Mouse (Mus musculus): ENCODE data around the gene Isyna1.

Gene Isyna1

DNA sequence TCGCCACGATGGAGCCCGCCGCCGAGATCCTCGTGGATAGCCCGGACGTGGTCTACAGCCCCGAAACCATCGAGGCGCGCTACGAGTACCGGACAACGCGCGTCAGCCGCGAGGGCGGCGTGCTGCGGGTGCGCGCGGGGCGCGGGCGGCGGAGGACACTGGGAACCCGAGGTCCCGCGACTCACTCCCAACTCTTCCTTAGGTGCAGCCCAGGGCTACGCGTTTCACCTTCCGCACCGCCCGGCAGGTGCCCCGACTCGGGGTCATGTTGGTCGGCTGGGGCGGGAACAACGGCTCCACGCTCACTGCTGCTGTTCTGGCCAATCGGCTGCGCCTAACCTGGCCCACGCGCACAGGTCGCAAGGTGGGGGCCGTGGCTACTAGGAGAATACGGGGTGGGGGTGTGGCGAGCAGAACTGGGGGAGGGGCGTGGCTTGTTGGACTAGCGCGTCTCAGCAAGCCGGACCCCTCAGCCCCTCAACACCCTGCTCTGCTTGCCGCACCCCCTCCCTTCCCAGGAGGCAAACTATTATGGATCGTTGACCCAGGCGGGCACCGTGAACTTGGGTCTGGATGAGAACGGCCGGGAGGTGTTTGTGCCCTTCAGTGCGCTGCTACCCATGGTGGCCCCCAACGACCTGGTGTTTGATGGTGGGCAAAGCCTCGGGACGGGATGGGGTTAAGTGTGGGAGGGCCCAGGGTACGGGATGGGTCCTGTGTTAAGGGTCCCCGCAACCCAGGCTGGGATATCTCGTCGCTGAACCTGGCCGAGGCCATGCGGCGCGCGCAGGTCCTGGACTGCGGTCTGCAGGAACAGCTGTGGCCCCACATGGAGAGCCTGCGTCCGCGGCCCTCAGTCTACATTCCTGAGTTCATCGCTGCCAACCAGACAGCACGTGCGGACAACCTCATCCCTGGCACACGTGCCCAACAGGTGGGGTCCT lies 720 bp downstream of the Isyna1 start:
- Histone ChIP-seq H3K36me3 (ENCODE audit: control insufficient read depth, insufficient read depth, low read length, poor library complexity, severe bottlenecking) (no peaks in the 10 kb centered on the region), H3K27me3 (ENCODE audit: control insufficient read depth, insufficient read depth, low read length, poor library complexity, severe bottlenecking) (no peaks in the 10 kb centered on the region)
- DNase-seq (ENCODE audit: low read depth, low spot score): peak; percentile 60

- H3K36me3 ChIP-seq (ENCODE audit: control insufficient read depth, insufficient read depth, low read length, poor library complexity, severe bottlenecking): no peaks in the 10 kb centered on the region
- H3K27me3 ChIP-seq (ENCODE audit: control insufficient read depth, insufficient read depth, low read length, poor library complexity, severe bottlenecking): no peaks in the 10 kb centered on the region
- DNase-seq (ENCODE audit: low read depth, low spot score): no peak
Measured at GRCm38 (mm10) chr8:70595811-70596210, 1.6 kb downstream of the Isyna1 start.

GRCm38 (mm10) chr8:70596216-70596615 lies 2.0 kb downstream of the Isyna1 start:
- no peak for DNase-seq (ENCODE audit: low read depth, low spot score)
- Histone ChIP-seq H3K36me3 (ENCODE audit: control insufficient read depth, insufficient read depth, low read length, poor library complexity, severe bottlenecking) (no peaks in the 10 kb centered on the region), H3K27me3 (ENCODE audit: control insufficient read depth, insufficient read depth, low read length, poor library complexity, severe bottlenecking) (no peaks in the 10 kb centered on the region)

- Histone ChIP-seq H3K36me3 (ENCODE audit: control insufficient read depth, insufficient read depth, low read length, poor library complexity, severe bottlenecking) (no peaks in the 10 kb centered on the region), H3K27me3 (ENCODE audit: control insufficient read depth, insufficient read depth, low read length, poor library complexity, severe bottlenecking) (no peaks in the 10 kb centered on the region)
- peak; percentile 43 for DNase-seq (ENCODE audit: low read depth, low spot score)
Measured at GRCm38 (mm10) chr8:70596775-70597416, 2.7 kb downstream of the Isyna1 start.

- no peak for DNase-seq (ENCODE audit: low read depth, low spot score)
Measured at GRCm38 (mm10) chr8:70597417-70598272, 3.5 kb downstream of the Isyna1 start.

GRCm38 (mm10) chr8:70598283-70598682 lies 4.1 kb downstream of the Isyna1 start:
- no peaks in the 10 kb centered on the region for H3K27me3 ChIP-seq (ENCODE audit: control insufficient read depth, insufficient read depth, low read length, poor library complexity, severe bottlenecking)
- no peak for DNase-seq (ENCODE audit: low read depth, low spot score)
- no peaks in the 10 kb centered on the region for H3K36me3 ChIP-seq (ENCODE audit: control insufficient read depth, insufficient read depth, low read length, poor library complexity, severe bottlenecking)

More at GRCm38 (mm10) chr8:70597417-70598272, 3.5 kb downstream of the Isyna1 start:
- no peaks in the 10 kb centered on the region for H3K27me3 ChIP-seq (ENCODE audit: control insufficient read depth, insufficient read depth, low read length, poor library complexity, severe bottlenecking)
- no peaks in the 10 kb centered on the region for H3K36me3 ChIP-seq (ENCODE audit: control insufficient read depth, insufficient read depth, low read length, poor library complexity, severe bottlenecking)

DNA sequence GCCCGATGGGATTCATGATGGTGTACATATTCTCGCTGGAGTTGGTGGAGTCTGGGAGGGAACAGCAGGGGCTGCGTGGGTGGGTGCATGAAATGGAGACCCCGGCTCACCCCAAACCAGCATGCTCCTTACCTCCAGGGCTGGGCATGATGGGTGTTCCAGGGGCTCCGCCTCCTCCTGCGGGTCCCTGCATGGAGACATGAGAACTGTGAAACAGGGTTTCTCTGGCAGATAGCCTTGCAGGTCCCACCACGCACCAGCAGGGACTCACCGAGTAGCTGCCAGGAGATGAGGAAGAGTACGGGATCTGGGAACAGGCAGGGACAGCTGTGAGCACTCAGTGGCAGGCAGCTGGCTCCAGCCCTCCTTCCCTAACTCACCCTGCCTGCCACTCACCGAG lies 4.5 kb downstream of the Isyna1 start:
- Histone ChIP-seq H3K27me3 (ENCODE audit: control insufficient read depth, insufficient read depth, low read length, poor library complexity, severe bottlenecking) (no peaks in the 10 kb centered on the region), H3K36me3 (ENCODE audit: control insufficient read depth, insufficient read depth, low read length, poor library complexity, severe bottlenecking) (no peaks in the 10 kb centered on the region)
- DNase-seq (ENCODE audit: low read depth, low spot score): no peak

DNA sequence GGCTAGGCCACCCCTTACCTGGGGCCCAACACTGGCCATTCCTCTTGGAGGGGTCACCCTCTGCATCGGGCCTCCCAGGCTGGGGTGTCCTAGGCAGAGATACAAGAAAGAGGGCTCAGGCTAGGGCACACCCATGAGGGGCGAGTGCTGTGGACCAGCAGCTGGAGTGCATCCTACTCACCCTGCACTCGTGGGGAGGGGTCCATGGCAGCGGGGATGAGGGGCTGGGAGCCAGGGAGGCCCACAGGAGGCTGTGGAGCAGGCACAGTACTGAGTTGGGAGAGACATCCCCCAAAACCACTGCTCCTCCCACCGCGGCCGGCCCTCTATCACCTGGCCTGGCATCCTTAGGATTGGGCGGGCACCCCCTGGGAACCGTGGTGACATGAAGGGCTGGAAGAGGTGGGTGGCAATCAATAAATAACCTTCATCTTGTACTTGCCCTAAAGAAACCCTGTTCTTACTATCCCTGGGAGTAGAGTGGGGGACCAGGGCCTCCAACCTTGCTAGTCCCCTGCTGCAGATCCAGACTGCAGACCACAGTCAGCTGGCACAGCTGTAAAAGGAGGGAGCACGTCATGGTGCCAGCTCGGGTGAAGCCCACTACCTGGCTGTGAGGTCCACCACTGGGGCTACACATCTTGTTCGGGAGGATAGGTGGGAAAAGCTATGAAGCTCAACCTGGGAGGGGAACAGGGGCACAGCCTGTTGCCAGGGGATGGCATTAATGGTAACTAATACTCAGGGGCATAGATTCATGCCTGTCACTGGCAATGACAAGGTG lies 5.5 kb downstream of the Isyna1 start:
- no peak for DNase-seq (ENCODE audit: low read depth, low spot score)
- no peaks in the 10 kb centered on the region for H3K27me3 ChIP-seq (ENCODE audit: control insufficient read depth, insufficient read depth, low read length, poor library complexity, severe bottlenecking)
- no peaks in the 10 kb centered on the region for H3K36me3 ChIP-seq (ENCODE audit: control insufficient read depth, insufficient read depth, low read length, poor library complexity, severe bottlenecking)

GRCm38 (mm10) chr8:70600473-70601270 lies 6.5 kb downstream of the Isyna1 start:
- H3K36me3 ChIP-seq (ENCODE audit: control insufficient read depth, insufficient read depth, low read length, poor library complexity, severe bottlenecking): no peaks in the 10 kb centered on the region
- no peaks in the 10 kb centered on the region for H3K27me3 ChIP-seq (ENCODE audit: control insufficient read depth, insufficient read depth, low read length, poor library complexity, severe bottlenecking)
- no peak for DNase-seq (ENCODE audit: low read depth, low spot score)

DNA sequence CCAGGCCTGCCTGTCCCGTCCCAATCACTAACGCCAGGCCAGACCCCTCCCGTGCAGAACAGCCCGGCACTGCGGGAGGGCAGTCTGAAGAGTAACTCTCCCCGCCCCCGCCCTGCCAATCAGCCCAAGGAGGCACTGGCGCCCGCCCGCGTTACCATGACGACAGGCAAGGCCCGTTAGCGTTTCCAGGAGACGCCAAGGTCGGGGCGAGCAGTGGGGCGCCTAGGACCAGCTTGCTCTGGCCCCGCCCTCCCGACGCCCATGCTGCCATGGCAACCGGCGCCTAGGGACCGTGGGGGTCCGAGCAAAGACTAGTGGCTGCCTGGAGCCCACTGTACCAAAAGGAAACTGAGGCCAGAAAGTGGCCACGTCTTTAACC lies 7.1 kb downstream of the Isyna1 start:
- H3K27me3 ChIP-seq (ENCODE audit: control insufficient read depth, insufficient read depth, low read length, poor library complexity, severe bottlenecking): no peaks in the 10 kb centered on the region
- H3K36me3 ChIP-seq (ENCODE audit: control insufficient read depth, insufficient read depth, low read length, poor library complexity, severe bottlenecking): no peaks in the 10 kb centered on the region
- peak; percentile 84 for DNase-seq (ENCODE audit: low read depth, low spot score)

DNA sequence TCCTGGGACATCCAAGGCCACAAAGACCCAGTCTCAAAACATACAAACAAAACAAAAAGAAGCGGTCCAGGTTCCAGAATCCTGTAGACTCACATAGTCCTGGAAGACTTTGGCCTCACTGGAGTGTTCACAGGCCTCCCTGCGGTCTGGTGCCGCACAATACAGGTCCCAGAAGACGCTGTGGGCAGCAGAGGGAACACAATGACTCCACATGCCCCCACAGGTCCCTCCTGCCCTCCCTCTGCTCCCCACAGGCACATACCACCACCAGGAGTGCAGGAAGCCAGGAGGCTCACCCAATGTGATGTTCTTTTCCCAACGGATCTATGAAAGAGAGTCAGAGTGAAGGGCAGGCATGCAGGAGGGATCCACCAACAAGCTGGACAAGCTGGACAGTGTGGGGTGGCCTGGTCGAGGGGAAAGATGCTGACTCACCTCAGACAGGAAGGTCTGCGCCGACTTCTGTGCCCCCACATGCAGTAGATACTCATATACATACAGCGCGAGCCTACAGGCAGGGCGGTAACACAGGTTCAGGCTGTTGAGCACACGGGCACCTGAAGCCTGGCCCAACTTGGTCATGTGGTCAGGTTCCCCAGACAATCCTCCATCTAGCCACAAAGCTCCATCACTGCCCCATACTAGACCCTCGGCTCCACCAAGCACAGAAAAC lies 8.1 kb downstream of the Isyna1 start:
- H3K27me3 ChIP-seq (ENCODE audit: control insufficient read depth, insufficient read depth, low read length, poor library complexity, severe bottlenecking): no peaks in the 10 kb centered on the region
- DNase-seq (ENCODE audit: low read depth, low spot score): no peak
- no peaks in the 10 kb centered on the region for H3K36me3 ChIP-seq (ENCODE audit: control insufficient read depth, insufficient read depth, low read length, poor library complexity, severe bottlenecking)

DNA sequence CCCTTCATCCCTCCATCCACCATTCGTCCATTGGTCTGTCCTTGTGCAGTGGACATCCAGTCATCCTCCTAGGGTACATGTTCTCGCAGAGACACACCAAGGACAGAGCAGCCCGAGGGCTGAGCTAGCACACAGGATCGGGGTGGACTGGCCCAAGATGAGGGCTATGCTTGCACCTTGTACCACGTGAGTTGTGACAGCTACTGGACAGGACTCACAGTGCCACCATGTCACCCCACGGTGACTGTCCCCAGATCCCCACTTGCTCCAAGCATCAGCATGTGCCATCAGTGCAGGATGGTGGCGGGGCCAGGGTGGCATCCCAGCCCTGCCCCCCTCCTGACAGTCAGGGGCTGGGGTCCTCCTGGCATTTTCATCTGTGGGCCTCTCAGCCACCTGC lies 10.4 kb downstream of the Isyna1 start:
- H3K36me3 ChIP-seq (ENCODE audit: control insufficient read depth, insufficient read depth, low read length, poor library complexity, severe bottlenecking): no peaks in the 10 kb centered on the region
- DNase-seq (ENCODE audit: low read depth, low spot score): no peak
- no peaks in the 10 kb centered on the region for H3K27me3 ChIP-seq (ENCODE audit: control insufficient read depth, insufficient read depth, low read length, poor library complexity, severe bottlenecking)

All from splenic B cell, adult 2 months (primary cell).